Mouse (Mus musculus): ENCODE measurements around the gene Baiap2l1. TPM values are rescaled to one million over a fixed set of nuclear protein-coding genes. Genes with fewer than 3 reads are reported as not detected.

Baiap2l1 gene
- total RNA-seq, 1 experiment from 2014 or later = not detected

DNA sequence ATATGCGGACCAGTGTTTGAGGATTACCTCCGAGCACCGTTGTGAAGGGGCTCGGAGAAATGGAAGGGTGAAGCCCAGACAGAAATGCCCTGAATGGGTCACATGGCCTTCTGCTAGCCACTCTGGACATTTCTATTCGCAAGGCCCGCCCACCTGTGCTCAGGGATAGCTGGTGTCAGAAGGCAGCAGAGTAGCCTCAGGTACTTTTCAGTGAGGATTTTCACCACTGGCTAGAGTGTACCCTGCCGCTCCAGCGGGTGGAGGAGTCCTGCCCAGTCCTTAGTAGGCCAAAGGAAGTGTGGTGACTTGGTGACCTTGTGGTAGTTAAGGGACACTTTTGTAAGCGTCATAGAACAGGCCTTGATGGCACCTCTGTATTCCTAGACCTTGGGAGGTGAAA is 96.6 kb downstream of the Baiap2l1 start:
- ATAC-seq (replicated peaks; ENCODE audit: low read depth, poor library complexity, severe bottlenecking) = no peak

DNA sequence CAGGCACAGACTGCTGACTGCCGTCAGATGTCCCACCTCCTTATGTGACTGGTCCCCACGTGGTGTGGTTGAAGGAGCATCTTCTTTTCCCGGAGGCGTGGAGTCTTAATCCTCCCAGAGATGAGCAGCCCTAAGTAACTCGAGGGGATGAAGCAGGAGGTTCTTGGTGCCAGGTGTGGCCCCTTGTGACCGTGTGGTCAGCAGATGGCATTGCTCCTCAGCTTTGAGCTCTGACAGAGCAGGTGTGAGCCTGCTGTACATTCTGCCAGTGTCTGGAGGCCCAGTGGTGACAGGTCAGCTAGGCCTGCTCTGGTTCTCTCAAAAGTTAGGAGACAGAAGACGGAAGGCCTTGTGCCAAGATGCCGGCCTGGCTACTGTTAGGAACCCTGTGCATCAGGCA is 97.4 kb downstream of the Baiap2l1 start:
- ATAC-seq (replicated peaks; ENCODE audit: low read depth, poor library complexity, severe bottlenecking) = no peak

DNA sequence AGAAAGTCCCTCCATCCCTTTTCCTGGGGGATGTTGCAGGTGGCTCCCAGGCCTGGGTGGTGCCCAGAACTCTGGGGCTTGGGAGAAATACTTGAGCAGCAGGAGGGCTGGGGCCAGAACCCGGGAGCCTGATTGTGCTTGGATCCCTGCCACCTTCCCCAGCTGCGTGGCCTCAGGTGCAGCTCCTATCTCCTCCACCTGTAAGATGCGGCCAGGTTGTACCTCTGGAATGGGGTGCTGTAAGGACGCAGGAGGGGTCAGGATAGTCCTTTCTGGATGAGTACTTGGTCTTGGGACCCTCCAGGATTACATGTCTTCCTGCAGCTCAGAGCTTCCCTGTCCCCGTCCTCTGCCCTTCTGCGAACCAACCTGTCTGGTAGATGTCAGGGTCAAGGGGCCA is 98.7 kb downstream of the Baiap2l1 start:
- no peak for ATAC-seq (replicated peaks; ENCODE audit: low read depth, poor library complexity, severe bottlenecking)

GRCm38 (mm10) chr5:144258687-144259086 is 99.2 kb downstream of the Baiap2l1 start:
- ATAC-seq (replicated peaks; ENCODE audit: low read depth, poor library complexity, severe bottlenecking) = no peak

DNA sequence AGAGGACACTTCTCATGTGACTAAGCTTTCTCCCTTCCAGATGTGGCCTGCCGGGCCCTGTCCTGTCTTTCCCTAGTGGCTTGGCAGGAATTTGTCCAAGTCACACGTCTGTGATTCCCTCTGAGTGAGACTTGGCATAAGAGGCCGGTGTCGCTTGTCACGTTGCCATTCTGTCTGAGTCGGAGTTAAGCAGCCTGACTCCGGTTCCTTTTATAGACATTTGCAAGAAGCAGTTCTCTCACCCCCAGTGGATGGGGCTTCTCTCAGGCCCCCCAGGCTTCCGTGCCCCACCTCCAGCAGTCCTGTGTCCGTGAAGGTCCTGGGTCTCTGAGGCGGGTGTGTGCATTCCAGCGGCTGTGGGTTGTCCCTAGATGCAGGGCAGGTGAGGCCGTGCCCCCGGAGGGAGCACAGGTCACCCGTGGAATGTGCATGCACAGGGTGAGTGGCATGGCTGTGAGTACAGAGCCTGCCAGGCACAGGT is 99.7 kb downstream of the Baiap2l1 start:
- ATAC-seq (replicated peaks; ENCODE audit: low read depth, poor library complexity, severe bottlenecking) = no peak

DNA sequence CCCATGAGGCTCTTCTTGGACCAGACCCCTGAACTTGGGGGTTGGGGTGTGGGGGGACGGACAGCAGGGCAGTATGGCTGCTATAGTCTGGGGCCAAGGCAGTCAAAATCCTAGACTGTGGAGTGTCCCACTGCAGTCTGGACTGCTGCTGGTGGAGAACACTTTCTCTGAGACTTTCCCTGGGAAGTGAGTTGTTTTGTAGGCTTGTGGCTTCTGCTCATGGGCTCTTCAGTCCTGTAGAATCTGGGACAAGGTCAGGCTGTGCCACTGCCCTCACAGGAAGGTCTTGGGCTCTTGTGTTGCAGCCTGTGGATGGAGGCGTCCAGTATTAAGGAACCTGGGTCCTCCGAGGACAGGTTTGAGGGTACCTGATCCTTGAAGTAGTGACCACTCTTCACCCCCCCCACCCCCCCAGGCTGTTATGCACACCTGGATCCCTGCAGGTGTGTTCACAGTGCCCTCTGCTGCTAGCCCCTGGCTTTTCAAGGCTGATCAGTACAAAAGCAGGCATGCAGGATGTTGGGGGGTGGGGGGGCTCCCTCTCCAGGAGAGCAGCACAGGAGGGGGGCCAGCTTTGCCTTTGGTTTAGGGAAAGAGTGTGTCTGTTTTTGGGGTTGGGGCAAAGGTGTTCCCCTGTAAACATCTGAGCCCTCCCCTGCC is 100.3 kb downstream of the Baiap2l1 start:
- no peak for ATAC-seq (replicated peaks; ENCODE audit: low read depth, poor library complexity, severe bottlenecking)

- no peak for ATAC-seq (replicated peaks; ENCODE audit: low read depth, poor library complexity, severe bottlenecking)
Observed at GRCm38 (mm10) chr5:144256888-144257287, 101.0 kb downstream of the Baiap2l1 start.

GRCm38 (mm10) chr5:144256541-144256870 is 101.4 kb downstream of the Baiap2l1 start:
- no peak for ATAC-seq (replicated peaks; ENCODE audit: low read depth, poor library complexity, severe bottlenecking)

DNA sequence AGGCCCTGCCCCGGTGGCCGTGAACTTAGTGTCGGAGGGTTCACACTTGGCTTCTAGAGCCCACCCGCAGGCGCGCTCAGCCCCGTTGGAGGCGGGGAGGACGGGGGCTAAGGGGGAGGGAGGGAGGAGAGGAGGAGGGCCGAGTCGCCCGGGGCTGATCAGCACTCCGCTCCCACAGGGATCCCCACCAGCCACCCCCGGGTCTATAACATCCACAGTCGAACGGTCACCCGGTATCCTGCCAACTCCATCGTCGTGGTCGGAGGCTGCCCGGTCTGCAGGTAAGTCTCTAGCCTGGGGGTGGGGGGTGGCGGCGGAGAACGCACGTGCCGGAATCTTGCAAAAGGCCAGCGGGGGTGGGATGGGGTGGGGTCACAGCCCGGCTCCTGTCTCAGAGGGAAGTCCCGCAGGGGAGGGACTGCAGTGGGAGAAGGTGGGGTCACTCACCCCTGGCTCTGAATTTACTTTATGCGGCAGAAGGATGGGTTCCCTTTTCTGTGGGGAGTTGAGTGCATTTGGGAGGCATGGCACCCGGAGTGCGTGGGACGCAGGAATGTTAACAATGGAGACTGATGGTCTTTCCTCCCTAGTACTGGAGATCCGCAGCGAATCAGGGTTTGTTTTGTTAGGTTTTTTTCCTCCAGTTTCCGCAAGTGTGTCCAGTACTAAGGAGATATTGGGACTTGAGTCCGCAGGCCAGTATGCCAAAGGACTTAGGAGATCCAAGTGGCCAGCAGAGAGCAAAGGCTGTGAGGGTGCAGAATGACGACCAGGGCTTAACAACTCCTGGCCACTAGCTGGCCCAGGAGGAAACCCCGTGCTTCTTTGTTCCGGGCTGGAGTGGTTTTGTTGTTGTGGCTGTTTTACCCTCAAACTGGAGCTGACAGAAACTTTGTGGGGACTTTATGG is 102.0 kb downstream of the Baiap2l1 start:
- peak; percentile 33 for ATAC-seq (replicated peaks; ENCODE audit: low read depth, poor library complexity, severe bottlenecking)

- ATAC-seq (replicated peaks; ENCODE audit: low read depth, poor library complexity, severe bottlenecking) = peak; percentile 30
Observed at GRCm38 (mm10) chr5:144254811-144255631, 102.9 kb downstream of the Baiap2l1 start.

DNA sequence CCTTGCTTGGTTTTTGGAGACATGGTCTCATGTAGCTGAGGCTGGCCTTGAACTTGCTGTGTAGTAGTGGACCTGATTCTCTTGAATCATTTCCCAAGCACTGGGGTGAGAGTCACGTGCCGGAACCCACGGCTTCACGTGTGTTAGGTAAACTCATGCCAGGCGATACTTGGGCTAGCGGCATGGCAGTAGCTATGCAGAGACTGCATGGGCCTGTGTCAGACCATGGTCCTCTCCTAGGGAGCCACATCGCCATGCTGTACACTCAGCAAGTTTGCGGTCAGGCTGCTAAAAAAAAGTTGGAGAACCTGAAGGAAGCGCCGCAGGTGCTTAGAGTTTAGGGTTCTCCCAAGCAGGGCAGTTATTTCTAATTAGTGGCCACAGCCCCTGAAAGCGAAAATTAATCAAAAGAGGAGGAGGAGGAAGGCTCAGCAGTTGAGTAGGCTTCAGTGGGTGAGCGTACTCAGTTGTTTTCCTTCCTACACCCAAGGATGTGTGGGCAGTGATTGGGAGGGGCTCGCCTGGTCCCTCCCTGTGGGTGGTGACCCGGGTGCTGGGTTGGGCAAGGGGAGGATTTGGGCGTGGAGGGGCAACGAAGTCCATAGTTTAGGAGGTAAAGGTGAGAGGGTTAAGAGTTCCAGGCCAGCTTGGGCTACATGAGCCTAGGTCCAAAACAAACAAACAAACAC is 103.6 kb downstream of the Baiap2l1 start:
- peak; percentile 46 for ATAC-seq (replicated peaks; ENCODE audit: low read depth, poor library complexity, severe bottlenecking)

GRCm38 (mm10) chr5:144253212-144253611 is 104.7 kb downstream of the Baiap2l1 start:
- ATAC-seq (replicated peaks; ENCODE audit: low read depth, poor library complexity, severe bottlenecking) = no peak

DNA sequence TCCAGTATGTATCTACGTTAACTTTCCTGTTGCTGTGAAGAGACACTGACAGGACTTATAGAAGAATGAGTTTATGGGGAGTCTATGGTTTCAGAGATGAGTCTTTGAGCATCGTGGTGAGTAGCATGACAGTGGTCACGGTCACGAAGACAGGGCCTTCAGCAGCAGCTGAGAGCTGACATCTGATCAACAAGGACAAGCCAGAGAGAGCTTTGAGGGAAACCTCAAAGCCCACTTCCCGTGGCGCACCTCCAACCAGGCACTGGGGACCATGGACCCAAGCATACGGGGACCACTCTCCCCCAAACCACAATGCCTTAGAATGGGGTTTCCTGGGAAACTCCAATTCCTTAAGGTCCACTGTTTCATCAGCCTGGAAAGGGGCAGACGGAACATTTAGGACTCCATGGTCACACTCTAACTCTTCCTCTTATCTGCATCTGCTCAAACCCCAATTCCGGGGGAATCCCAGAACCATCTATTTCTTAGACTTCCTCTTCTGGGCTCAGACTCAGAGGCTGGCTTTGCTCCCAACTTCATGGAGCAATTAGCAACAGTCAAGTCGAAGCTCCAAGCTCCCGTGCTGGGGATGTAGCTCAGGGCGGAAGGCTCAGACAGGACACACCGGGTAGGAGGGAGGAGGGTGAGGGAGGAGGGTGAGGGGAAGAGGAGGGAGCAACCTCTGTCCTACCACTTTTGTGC is 105.9 kb downstream of the Baiap2l1 start:
- peak; percentile 41 for ATAC-seq (replicated peaks; ENCODE audit: low read depth, poor library complexity, severe bottlenecking)

DNA sequence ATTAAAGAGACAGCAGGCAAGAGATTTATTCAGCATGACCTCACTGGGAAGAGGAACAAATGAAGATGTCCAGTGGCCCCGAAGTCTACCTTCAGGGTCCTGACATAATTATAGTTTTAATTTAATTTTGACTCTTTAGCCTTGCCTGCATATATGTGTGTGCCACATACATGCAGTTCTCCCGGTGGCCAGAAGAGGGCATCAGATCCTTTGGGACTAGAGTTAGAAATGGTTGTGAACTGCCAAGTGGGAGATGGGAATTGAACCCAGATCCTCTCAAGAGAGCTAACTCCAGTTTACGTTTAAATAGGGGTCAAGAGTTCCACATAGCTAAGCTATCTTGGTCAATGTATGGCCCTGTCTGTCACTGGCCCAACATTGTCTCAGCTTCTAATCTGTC is 108.0 kb downstream of the Baiap2l1 start:
- no peak for ATAC-seq (replicated peaks; ENCODE audit: low read depth, poor library complexity, severe bottlenecking)

DNA sequence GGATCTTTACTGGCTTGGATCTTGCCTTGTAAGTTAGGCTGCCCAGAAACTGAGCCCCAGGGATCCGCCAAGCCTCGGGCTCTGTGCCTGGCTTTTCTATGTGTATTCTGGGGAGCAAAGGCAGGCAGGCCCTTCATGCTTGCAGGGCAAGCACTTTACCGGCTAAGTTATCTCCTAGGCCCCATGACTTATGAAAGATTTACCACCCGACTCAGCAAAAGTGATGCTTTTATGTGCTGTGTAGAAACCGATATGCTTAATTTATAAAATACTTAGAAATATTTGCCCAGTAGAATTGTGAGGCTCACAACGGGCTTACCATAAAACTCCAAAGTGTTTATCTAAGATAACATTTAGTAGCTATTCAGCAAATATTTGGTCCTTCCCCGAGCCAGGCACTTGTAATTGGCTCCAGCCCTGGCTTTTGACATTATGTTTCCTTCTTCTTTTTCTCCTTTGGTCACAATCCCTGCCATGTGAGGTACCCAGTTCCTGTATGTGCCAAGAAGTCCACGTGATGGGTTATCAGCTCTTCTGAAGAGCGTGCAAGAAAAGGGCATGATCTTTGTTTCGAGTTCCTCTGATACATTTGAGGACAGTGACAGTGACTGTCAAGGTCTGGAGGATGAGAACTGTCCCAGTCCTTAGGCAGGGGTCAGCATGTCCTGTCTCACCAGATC is 109.9 kb downstream of the Baiap2l1 start:
- ATAC-seq (replicated peaks; ENCODE audit: low read depth, poor library complexity, severe bottlenecking) = peak; percentile 61

- no peak for ATAC-seq (replicated peaks; ENCODE audit: low read depth, poor library complexity, severe bottlenecking)
Observed at GRCm38 (mm10) chr5:144247307-144247706, 110.6 kb downstream of the Baiap2l1 start.

GRCm38 (mm10) chr5:144246669-144247068 is 111.2 kb downstream of the Baiap2l1 start:
- no peak for ATAC-seq (replicated peaks; ENCODE audit: low read depth, poor library complexity, severe bottlenecking)

DNA sequence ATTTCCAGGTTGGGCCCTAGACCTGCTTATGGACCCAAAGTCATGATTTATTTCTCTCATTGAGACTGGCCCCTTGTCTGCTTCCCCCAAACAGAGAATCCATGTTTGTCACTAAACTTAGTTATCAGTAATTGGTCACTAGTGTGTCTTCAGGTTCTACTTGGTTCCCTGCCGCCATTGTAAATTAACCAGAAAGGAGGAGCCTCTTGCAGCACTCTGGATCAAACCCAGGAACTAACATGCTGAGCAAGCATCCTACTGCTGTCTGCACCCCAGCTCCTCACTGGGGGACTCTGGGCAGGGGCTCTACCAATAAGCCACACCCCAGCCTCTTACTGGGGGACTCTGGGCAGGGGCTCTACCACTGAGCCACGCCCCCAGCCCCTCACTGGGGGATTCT is 112.3 kb downstream of the Baiap2l1 start:
- no peak for ATAC-seq (replicated peaks; ENCODE audit: low read depth, poor library complexity, severe bottlenecking)
